Mouse (Mus musculus) c-Kit-negative CD71-positive TER-119-positive erythroid progenitor cells, embryonic 14.5 days (primary cell): ENCODE results near the gene Zfyve26.
"Not testable (repeated sequence)": the region's sequence is repeated elsewhere in the genome, so short reads cannot be mapped to it uniquely, and the experiment has no call there.

Experiments used
- DNase-seq: peaks from one replicate; pipeline ENCODE4 v3.0.0-alpha.2; 2013; ENCODE audit warnings: low read depth, low spot score

The Zfyve26 gene

DNA sequence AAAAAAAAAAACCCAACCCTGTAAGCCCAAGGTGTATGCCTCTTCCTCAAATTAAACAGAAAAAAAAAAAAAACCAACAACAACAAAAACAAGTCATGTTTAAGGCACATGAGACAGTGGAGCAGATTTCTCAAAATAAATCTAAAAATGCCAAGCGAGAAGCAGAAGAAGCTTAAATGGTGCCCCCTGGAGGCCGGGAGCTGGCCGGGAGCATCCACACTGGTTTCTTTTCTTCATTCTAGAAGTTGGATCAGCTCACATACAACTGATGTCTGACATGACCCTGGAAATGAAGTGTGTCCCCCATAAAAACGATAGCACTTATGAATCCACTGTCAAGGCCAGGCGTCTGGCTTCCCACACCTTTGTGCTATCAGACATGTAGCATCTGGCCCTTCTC, 35.1 kb downstream of the Zfyve26 start:
- DNase-seq = no peak

DNA sequence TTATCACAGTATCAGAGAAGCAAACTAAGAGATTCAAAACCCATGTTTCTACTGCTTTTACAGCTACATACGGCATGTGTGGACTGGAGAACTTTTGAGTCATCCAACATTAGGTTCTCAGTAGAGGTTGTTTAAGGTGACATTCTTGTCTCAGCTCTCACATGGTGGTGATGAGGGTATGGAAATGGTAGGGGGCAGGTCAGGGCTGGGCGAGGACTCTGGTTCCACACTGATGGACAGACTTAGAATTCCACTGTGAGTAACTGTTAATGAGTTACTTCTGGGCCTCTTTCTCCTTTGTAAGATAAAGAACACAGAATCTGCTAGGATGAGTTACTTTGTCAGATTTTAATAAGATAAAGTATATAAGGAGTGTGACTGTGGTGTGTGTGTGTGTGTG, 36.0 kb downstream of the Zfyve26 start:
- DNase-seq = no peak

DNA sequence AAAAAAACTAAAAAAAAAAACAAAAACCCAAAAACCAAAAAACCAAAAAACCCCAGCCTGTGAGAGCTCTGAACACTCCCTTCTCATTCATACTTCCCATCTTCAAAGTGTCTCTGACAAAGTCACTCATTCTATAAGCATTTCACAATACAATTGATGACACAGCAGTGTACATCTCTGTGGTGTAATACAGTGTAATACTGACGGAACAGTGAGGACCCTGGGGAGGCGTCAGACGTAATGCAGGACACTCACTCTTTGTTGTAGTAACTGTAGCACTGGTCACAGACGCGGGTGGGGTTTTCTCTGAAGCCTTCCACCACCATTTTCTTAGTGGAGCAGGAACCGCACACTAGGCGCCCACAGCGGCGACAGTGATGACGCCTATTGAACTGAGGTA, 41.1 kb downstream of the Zfyve26 start:
- no peak for DNase-seq

DNA sequence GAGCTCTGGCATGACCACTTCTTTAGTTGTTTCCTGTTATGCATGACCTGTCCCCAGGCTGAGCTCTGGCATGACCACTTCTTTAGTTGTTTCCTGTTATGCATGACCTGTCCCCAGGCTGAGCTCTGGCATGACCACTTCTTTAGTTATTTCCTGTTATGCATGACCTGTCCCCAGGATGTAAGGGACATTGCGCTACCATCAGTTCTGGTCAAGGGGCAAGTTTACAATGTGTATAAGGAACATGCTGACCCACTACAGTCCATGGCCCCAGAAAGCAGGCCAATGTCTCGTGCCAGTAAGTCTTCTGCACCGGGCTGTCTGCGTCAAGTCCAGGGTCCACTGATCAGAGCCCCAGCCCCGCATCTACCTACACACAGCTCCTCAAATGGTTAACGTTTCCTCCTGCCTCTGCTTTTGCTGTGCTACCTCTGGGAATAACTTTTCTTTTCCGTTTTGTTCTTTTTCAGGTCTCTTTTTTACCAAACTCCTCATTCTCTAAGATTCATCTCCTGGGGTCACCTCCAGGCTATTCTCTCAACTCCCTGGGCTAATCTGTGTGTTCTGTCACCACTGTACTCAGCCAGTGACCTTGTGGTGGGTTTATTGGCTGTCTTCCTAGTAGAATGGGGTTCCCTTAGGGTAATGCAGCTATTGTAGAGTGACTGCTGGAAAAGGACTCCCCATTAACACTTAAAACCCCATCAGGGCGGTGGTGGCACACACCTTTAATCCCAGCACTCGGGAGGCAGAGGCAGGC, 42.6 kb downstream of the Zfyve26 start:
- no peak for DNase-seq

DNA sequence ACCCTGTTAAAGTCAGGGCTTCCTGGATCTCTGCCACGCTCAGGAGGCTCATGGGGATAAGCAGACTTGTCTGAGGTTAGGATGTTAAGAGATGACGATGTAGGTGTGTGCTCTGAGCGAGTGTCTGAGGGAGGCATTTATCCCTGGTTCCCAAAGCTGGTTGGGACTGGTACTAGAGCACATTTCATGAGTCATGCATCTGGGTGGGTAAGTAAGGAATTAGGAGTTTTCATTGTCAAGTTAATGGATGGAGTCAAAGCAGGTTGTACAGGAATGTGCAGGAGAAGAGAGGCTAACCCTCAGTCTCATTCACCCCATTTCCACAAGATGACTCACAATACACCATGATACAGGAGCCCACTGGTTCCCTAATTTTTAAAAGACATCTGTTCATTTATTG, 48.0 kb downstream of the Zfyve26 start:
- DNase-seq = no peak

DNA sequence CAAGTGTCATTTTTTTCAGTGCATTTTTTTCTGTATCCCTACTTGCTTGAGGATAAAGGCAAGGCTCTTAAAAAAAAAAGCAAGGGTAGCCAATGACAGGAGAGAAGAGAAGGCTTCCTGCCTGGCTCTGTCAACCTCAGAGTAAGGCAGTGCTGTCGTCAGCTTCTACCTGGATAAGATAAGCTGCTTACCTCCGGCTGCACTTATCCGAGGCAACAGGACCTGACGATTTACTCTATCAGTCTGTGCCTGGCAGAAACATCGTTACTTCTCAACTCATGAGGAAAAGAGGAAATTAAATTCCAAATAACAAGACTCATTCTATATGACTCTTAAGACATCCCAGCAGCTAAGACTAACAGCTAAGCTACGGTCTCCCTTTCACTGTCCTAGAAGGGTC, 53.2 kb downstream of the Zfyve26 start:
- no peak for DNase-seq

DNA sequence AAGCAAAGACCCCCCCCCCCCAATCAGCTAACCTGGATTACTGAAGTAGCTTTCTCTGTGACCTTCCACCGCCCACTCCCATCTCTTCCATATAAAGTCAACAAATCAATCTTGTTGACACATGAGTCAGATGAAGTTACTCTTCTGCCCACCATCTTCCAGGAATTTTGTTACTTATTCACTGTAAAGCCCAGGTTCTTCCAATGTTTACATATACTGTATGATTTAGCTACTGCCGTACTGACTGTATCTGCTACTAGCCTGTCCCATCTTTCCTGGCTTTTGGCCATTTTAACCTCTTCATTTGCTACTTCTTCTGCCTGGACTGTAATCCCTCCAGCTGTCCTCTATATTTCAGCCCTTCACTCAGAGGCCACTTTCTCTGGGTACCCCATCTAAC, 54.1 kb downstream of the Zfyve26 start:
- no peak for DNase-seq

DNA sequence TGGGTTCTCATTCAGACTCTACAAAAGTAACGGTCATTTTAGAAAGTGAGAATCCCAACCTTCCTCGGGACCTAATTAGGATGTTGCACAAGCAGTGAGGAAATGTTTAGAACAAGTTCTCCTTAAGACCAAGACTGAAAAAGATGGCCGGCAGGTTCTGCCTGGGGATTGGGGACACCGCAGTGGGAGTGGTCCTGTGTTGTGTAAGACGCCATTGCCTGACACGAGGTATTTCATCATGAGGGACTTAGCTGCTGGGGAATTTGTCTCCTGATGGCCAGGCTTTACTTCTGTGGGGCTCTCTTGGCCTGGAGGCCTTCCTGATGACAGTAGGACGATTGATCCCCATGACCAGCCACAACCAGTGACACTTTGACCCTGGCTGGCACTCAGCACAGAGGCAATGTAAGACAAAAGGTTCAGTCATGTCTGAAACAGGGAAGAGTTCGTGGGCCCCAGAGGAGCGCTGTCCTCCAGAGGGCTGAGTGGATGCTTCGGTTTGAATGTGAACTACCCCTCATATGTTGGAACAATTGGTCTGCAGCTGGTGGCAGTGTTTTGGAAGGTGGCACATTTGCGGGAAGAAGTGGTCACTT, 60.5 kb downstream of the Zfyve26 start:
- no peak for DNase-seq

DNA sequence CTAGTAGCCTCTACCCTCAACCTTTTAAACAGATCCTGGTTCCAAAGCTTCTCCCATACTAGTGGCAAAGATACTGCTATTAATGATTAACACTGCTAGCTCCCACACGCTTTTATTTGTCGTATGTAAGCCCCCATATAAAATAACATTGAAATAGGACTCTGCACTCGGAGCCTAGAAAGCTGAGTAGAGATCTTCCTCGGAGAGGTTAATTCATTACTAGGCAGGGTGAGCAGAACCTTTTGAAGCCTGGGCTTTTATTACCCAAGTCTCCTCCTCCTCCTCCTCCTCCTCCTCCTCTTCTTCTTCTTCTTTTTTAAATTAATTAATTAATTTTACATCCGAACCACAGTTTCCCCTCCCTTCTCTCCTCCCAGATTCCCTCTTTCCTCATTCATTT, 78.6 kb downstream of the Zfyve26 start:
- DNase-seq = no peak

DNA sequence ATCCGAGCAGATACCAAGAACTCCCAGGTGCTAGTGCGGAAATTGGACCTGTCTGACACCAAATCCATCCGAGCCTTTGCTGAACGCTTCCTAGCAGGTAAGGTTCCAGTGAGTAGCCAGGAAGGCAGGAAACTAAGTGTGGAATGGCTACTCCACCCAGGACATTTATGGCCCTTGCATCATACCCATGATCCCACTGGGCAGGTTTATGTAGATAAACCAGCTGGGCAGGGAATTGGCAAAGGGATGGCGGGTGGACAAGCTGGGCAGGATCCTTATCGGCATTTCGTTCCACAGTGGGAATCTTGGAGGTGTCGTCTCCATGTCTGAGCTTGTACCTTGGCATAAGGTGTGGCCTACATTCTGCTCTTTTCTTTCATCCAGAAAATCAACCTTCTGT, 84.7 kb downstream of the Zfyve26 start:
- DNase-seq = no peak

DNA sequence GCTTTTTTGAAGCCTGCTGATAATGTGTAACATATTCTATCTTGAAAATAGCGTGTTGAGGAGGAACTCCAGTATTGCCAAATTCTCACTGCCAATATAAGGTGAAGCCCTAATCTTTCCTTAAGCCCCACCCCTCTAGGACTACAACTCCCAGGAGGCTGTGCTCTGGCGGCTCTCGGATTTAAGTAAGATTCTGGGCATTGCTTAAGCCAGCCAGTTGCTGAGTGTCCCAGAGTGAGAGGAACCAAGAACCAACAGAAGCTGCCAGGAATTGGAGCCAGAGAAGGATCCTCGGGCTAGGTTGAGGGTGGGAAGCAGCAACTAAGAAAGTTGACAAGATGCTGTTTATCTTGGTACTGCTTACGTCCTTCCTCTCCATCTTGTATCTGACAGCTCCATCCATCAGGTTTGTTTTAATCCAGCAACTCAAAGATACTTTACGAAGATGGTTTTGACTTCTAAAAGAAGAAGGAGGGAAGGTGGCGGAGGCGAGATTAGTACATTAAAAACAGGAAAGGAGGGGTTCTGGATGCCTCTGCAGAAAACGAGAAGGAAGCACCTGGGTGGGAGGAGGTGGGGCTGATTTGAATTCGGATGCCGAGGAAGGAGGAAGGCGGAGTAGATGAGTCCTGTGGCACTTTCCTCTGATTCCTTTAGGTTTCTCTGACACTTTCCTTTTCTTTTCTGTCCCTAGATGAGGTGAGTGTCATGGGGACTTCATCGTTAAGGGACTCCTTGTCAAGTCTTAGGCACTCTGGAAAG, 87.2 kb downstream of the Zfyve26 start, which contains the start of gene Rdh12:
Gene Rdh12, plus strand, starts transcription at position 212 of the 762 bp plus-strand sequence.
- DNase-seq = no peak

DNA sequence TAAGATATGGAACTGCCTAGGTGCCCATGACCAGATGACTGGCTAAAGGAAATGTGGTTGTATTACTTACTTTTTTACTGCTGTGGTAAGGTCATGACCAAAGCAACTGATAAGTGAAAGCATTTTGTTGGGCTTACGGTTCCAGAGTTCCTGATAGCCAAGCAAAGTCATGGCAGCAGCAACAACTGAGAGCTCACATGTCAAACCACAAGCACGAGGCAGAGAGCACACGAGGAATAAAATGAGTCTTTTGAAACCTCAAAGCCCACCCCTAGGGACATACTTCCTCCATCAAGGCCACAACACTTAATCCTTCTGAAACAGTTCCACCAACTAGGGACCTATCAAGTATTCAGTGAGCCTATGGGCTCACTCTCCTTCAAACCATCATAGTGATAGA, 94.2 kb downstream of the Zfyve26 start:
- DNase-seq = no peak

DNA sequence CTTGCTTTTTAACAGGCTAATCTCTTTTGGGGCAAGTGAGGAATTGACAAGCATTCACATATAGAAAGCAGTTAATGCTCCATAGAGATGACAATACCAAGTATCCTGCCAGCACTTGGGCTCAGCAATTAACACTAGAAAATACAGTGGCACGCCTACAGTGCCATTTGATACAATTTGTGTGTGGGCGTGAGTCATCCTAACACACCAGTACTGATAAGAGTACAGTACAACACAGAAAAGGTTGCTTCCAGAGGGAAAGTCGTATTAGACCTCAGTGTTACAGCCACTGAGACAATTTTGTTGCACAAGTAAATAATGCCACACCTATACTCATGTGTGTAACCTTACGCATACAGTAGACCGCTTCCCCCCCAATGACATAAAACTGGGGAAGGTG, 99.0 kb downstream of the Zfyve26 start:
- no peak for DNase-seq

DNA sequence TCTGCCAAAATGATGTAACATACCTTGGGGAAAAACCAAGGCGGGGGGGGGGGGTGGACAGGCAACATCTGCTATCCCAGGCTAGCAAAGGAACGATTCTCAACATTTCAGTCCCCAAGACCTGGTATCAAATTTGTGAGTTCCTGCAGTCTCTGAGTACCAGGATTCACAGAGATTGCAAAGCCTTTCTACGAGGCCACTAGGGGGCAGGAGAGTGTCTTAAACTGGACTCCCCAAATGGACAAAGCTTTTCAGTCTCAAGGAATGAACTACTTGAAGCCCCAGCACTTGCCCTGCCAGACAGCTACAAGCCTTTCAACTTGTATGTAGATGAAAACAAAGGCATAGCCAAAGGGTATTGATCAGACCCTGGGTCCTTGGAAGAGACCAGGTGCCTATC, 102.7 kb downstream of the Zfyve26 start:
- DNase-seq = no peak

DNA sequence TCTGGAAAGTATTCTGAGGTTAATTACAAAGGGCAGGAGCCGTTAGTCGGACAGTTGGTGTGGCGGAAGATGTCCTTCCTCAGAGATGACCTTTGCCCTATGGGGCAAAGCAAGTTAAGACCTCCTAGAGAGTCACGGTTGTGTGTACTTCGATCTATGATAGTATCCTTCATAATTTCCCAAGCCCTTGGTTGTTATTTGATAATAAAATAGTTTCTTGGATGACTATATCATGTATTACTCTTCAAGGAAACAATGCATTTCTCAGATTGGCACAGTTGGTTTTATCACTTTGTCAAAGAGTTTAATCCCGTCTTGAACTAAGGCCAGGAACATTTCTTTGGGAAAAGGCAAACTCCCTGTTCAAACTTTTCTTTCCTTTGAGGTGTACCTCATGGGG, 103.9 kb downstream of the Zfyve26 start, which contains the start of gene Rdh11:
Gene Rdh11, minus strand, starts transcription at position 101 of the 400 bp plus-strand sequence.
- DNase-seq = no peak

DNA sequence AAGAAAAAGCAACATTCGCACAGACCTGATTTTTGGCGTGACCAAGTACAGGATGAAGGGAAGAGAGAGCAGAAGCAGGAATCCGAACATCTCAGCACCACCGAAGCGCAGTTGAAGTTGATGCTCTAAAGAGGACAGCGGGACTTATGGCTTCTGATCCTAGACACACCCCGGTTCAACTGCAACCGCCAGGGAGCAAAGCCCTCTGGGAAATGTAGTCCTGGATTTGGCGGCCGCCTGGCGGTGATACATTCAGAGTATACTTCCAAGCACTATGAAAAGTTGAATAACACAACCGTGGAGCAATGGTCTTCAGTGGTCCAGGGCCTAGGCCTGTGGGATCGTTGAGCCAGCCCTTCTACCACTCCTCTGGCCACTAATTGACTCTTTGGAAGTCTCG, 104.4 kb downstream of the Zfyve26 start:
- peak; percentile 72 for DNase-seq

DNA sequence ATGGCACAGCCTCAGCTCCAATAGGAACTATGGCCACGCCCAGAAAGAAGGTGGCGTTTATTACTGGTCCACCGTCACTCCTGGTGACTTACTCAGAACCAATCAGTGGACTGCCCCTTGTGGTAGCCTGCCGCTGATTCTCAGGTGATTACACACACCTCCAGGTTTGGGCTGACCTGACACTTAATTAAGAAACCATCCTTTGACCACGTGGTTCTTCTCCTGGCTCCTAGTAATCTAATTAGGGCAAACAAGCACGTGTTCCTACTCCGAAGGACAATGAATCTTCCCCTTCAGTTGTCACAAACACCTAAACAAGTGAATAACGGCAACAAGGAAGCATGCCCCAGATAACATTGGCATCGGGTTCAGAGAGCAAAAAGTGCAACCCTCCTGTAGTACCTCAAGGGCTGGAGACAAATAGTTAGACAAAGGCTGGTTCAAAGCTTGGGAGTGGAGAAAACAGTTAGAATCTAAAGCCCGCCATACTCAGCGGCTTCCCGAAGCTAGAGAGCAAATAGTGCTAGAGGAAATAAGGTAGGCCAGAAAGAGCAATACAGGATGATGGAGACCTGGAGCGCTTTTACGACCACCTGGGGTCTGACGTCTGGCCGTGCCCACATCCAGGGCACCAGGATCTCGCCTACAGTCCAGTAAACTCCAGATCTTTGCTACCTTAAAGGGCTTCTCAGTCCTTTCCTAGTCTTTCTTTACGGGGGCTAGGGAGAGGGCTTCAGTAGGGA, 105.0 kb downstream of the Zfyve26 start:
- peak; percentile 82 for DNase-seq

DNA sequence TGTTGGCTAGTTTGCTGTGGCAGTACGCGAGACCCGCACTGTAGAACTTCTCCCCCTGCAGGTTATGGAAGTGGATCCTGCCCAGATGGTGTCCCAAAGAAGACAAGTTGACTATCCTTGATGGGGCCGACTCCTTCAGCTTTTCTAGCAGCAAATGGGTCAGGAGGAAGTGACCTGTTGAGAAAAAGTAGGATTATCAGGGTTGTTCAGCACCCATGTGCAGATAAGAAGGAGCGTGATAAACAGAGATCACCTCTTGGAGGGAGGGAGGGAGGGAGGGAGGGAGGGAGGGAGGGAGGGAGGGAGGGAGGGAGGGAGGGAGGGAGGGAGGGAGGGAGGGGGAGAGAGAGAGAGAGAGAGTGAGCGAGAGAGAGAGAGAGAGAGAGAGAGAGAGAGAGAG, 110.9 kb downstream of the Zfyve26 start:
- DNase-seq = not testable (repeated sequence)
